In genomic region chr1:51879927-51880814, GRCm38 (mm10) we compare ENCODE assay signal across 17 mouse cellular contexts. TPM values are rescaled to one million over a fixed set of nuclear protein-coding genes. Genes with fewer than 3 reads are reported as not detected.
DNase-seq lines count a peak whose midpoint lies in the region; ATAC-seq lines count a peak whose summit lies in the region.
"Had no signal": no experiment of that assay in that cellular context is flagged by ENCODE, and none has a peak within 500 bp of the region (broad histone marks: within the 10 kb centered on the region; RNA-seq: fewer than 3 reads in every experiment).

No protein-coding gene starts in this region.

- H3K27ac ChIP-seq in forebrain, embryonic 15.5 days (replicated peaks) = no peak overlapping the region
- H3K27ac ChIP-seq in forebrain, embryonic 12.5 days = no peak overlapping the region
- 0 out of 2 replicates have a peak overlapping the region, but pooled peaks have one; percentile 9 for H3K27ac ChIP-seq in heart, embryonic 16.5 days (ENCODE audit: low read length)
- H3K27ac ChIP-seq in limb, embryonic 12.5 days = peak overlapping the region; percentile 56; the same call in 1 of the 2 replicates
- no peak overlapping the region for H3K27ac ChIP-seq in limb, embryonic 10.5 days
- H3K27ac ChIP-seq: forebrain, embryonic 13.5 days; limb, embryonic 13.5 days; stomach, embryonic 15.5 days had no signal

- 59% methylated on average over 12 of the region's 12 CpGs for WGBS in forebrain, embryonic 15.5 days
- WGBS in forebrain, embryonic 12.5 days = 62% methylated on average over 12 of the region's 12 CpGs
- WGBS in heart, embryonic 16.5 days = 42% methylated on average over 12 of the region's 12 CpGs
- WGBS in limb, embryonic 12.5 days = 61% methylated on average over 12 of the region's 12 CpGs
- 63% methylated on average over 12 of the region's 12 CpGs for WGBS in limb, embryonic 10.5 days

- no peaks in the 10 kb centered on the region for H3K27me3 ChIP-seq in forebrain, embryonic 15.5 days
- H3K27me3 ChIP-seq in forebrain, embryonic 12.5 days = no peaks in the 10 kb centered on the region
- H3K27me3 ChIP-seq in heart, embryonic 16.5 days (ENCODE audit: control insufficient read depth, insufficient read depth, low read length) = no peaks in the 10 kb centered on the region
- no peaks in the 10 kb centered on the region for H3K27me3 ChIP-seq in limb, embryonic 12.5 days
- H3K27me3 ChIP-seq in limb, embryonic 10.5 days (ENCODE audit: low read depth, poor library complexity, severe bottlenecking) = no peaks in the 10 kb centered on the region
- H3K27me3 ChIP-seq: embryonic facial prominence, embryonic 13.5 days; forebrain, embryonic 13.5 days; limb, embryonic 13.5 days; stomach, embryonic 15.5 days had no signal

- no peak overlapping the region for H3K4me2 ChIP-seq in forebrain, embryonic 15.5 days (replicated peaks)
- no peak overlapping the region for H3K4me2 ChIP-seq in forebrain, embryonic 12.5 days
- peak overlapping the region; percentile 28; the same call in 1 of the 2 replicates for H3K4me2 ChIP-seq in heart, embryonic 16.5 days (ENCODE audit: low read depth, low read length)
- no peak overlapping the region for H3K4me2 ChIP-seq in limb, embryonic 12.5 days
- H3K4me2 ChIP-seq: embryonic facial prominence, embryonic 13.5 days; forebrain, embryonic 13.5 days; limb, embryonic 13.5 days; lung, embryonic 14.5 days; stomach, embryonic 15.5 days had no signal

- H3K4me3 ChIP-seq in forebrain, embryonic 15.5 days = no peak overlapping the region
- H3K4me3 ChIP-seq in forebrain, embryonic 12.5 days (replicated peaks) = no peak overlapping the region
- no peak overlapping the region for H3K4me3 ChIP-seq in heart, embryonic 16.5 days (ENCODE audit: low read length)
- no peak overlapping the region for H3K4me3 ChIP-seq in limb, embryonic 12.5 days (replicated peaks)
- no peak overlapping the region for H3K4me3 ChIP-seq in limb, embryonic 10.5 days
- H3K4me3 ChIP-seq: embryonic facial prominence, embryonic 13.5 days; forebrain, embryonic 13.5 days; limb, embryonic 13.5 days; stomach, embryonic 15.5 days had no signal

- H3K9me3 ChIP-seq in forebrain, embryonic 15.5 days = no peaks in the 10 kb centered on the region
- H3K9me3 ChIP-seq in forebrain, embryonic 12.5 days = no peaks in the 10 kb centered on the region
- no peaks in the 10 kb centered on the region for H3K9me3 ChIP-seq in heart, embryonic 16.5 days (replicated peaks; ENCODE audit: control insufficient read depth, low read length)
- H3K9me3 ChIP-seq in limb, embryonic 12.5 days = no peaks in the 10 kb centered on the region
- H3K9me3 ChIP-seq in limb, embryonic 10.5 days (replicated peaks) = no peaks in the 10 kb centered on the region
- H3K9me3 ChIP-seq: embryonic facial prominence, embryonic 13.5 days; forebrain, embryonic 13.5 days; limb, embryonic 13.5 days; stomach, embryonic 15.5 days had no signal

- H3K4me1 ChIP-seq in forebrain, embryonic 15.5 days = no peaks in the 10 kb centered on the region; the same call in 1 of the 2 replicates
- peaks cover 17% of the 10 kb centered on the region for H3K4me1 ChIP-seq in forebrain, embryonic 12.5 days
- H3K4me1 ChIP-seq in heart, embryonic 16.5 days (ENCODE audit: control insufficient read depth, insufficient read depth, low read length) = peaks cover 27% of the 10 kb centered on the region
- peaks cover 24% of the 10 kb centered on the region for H3K4me1 ChIP-seq in limb, embryonic 12.5 days (replicated peaks)
- H3K4me1 ChIP-seq in limb, embryonic 10.5 days = peaks cover 16% of the 10 kb centered on the region

- peaks cover 4% of the 10 kb centered on the region; the same call in 1 of the 2 replicates for H3K36me3 ChIP-seq in forebrain, embryonic 15.5 days
- peaks cover 18% of the 10 kb centered on the region for H3K36me3 ChIP-seq in forebrain, embryonic 12.5 days (replicated peaks)
- 0 out of 2 replicates have a peak, but pooled peaks cover 2% of the 10 kb centered on the region for H3K36me3 ChIP-seq in heart, embryonic 16.5 days (ENCODE audit: control insufficient read depth, insufficient read depth)
- peaks cover 24% of the 10 kb centered on the region for H3K36me3 ChIP-seq in limb, embryonic 12.5 days
- peaks cover 45% of the 10 kb centered on the region for H3K36me3 ChIP-seq in limb, embryonic 10.5 days
- H3K36me3 ChIP-seq: stomach, embryonic 15.5 days had no signal

- DNase-seq in heart, adult 11 months = no peak
- no peak for DNase-seq in limb, embryonic 10.5 days (ENCODE audit: low spot score)
- peak; percentile 26 to 41 for DNase-seq in right cerebral cortex, adult 2 months (ENCODE audit: low spot score in 2 of 2)
- DNase-seq in right cerebral cortex, postnatal 10 days (ENCODE audit: low spot score in 2 of 2) = no peak
- DNase-seq: cerebellum, adult 11 months; gastrocnemius, postnatal 10 days; layer of hippocampus, postnatal 36 days; thymus, postnatal 4 days had no signal

- H3K9ac ChIP-seq in forebrain, embryonic 15.5 days (replicated peaks) = no peak overlapping the region
- H3K9ac ChIP-seq in forebrain, embryonic 12.5 days = no peak overlapping the region
- no peak overlapping the region for H3K9ac ChIP-seq in heart, embryonic 16.5 days (ENCODE audit: low read length)
- no peak overlapping the region for H3K9ac ChIP-seq in limb, embryonic 12.5 days (replicated peaks)
- H3K9ac ChIP-seq: embryonic facial prominence, embryonic 13.5 days; forebrain, embryonic 13.5 days; limb, embryonic 13.5 days; lung, embryonic 14.5 days; stomach, embryonic 15.5 days had no signal

- 0 out of 2 replicates have a peak, but pooled peaks have one; percentile 27 for ATAC-seq in forebrain, embryonic 15.5 days (replicated peaks)
- ATAC-seq in forebrain, embryonic 12.5 days (ENCODE audit: low FRiP score) = no peak
- ATAC-seq in heart, embryonic 16.5 days (replicated peaks; ENCODE audit: extremely low read depth, insufficient read depth, low FRiP score) = peak; percentile 50
- no peak for ATAC-seq in limb, embryonic 12.5 days (ENCODE audit: insufficient number of reproducible peaks, insufficient read depth, low FRiP score, low TSS enrichment, low read depth)

RNA-seq across cellular contexts. Expression of gene Myo1b, which starts 35.7 kb away (rescaled TPM):
- 86.4 and 94.5 TPM in 2 replicates for polyA plus RNA-seq in forebrain, embryonic 15.5 days (2015; fragmentation: Nextera tagmentation; extraction: Ambion mirVana)
- polyA plus RNA-seq in forebrain, embryonic 12.5 days (2016; fragmentation: Nextera tagmentation; extraction: Ambion mirVana) = 114 and 117 TPM in 2 replicates
- 26.6 and 35.2 TPM in 2 replicates for polyA plus RNA-seq in heart, embryonic 16.5 days (2015; fragmentation: Nextera tagmentation; extraction: Ambion mirVana)
- polyA plus RNA-seq in limb, embryonic 12.5 days (2016; fragmentation: Nextera tagmentation; extraction: Ambion mirVana) = 114 and 142 TPM in 2 replicates
- polyA plus RNA-seq in limb, embryonic 10.5 days (2016; fragmentation: Nextera tagmentation; extraction: Ambion mirVana) = 103 and 115 TPM in 2 replicates

Comparison
In these comparisons a context has a peak if more than half of its experiments do, and no peak if none do; other contexts are left out.
1. ATAC-seq: peak in forebrain, embryonic 15.5 days (single experiment) and heart, embryonic 16.5 days (single experiment); none in forebrain, embryonic 12.5 days (single experiment) and limb, embryonic 12.5 days (single experiment).
2. H3K27ac ChIP-seq: peak in heart, embryonic 16.5 days (single experiment) and limb, embryonic 12.5 days (single experiment); none in forebrain, embryonic 15.5 days (single experiment), forebrain, embryonic 12.5 days (single experiment) and limb, embryonic 10.5 days (single experiment).
3. DNase-seq: peak in right cerebral cortex, adult 2 months (2 of 2); none in heart, adult 11 months (single experiment), limb, embryonic 10.5 days (single experiment) and right cerebral cortex, postnatal 10 days (0 of 2).